Mouse (Mus musculus): ENCODE measurements at regions not wholly inside any gene's neighbourhood (a gene's known extent, or its start where the extent isn't known, plus 50 kb on each side); places are given as distances from the start of the nearest gene placed in this dataset.
"Not testable (repeated sequence)": the region's sequence is repeated elsewhere in the genome, so short reads cannot be mapped to it uniquely, and the experiment has no call there.

DNA sequence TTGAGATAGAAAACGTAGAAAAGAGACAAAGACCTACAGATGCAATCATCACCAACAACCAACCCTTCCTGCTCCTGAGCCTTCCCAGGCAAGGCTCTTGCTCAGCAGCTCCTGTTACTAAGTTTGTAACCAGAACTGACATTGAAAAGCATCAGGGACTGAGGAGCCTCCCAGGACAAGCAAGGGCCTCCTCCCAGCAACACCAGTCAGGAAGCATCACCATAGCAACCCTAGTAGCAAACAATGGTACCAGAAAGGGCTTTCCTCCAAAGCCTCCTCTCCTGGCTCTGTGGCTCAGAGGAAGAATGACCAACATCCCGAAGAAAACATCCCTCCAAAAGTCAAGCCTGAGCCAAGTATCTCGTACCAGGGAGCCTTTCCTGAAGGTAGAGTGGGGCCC is 1621.0 kb upstream of the Gm8797 start:
- ATAC-seq = no peak
- TF ChIP-seq CTCF (IDR thresholded peaks at IDR 0.05) = no peak
- no peak for DNase-seq (ENCODE audit: low read depth, low spot score)
- ChIA-PET POLR2A (no interaction called here), CTCF (no interaction called here)
- H3K27me3 ChIP-seq = no peaks in the 10 kb centered on the region
- in situ Hi-C loops (cut with MboI; ENCODE audit: low pct_unique_long_range_greater_than_20kb) = no loop called here

- DNase-seq (ENCODE audit: low read depth, low spot score); ATAC-seq; in situ Hi-C loops (cut with MboI; ENCODE audit: low pct_unique_long_range_greater_than_20kb); H3K27me3 ChIP-seq; POLR2A ChIA-PET: not testable (repeated sequence)
- CTCF ChIA-PET = interaction anchor here (0.6 kb wide), 1 partner anchor 48 kb away, joined by 3 read pairs; no protein-coding TSS in a partner anchor
These were observed 1612.6 kb upstream of the Gm8797 start for GRCm38 (mm10) chr3:4137976-4138375.

DNA sequence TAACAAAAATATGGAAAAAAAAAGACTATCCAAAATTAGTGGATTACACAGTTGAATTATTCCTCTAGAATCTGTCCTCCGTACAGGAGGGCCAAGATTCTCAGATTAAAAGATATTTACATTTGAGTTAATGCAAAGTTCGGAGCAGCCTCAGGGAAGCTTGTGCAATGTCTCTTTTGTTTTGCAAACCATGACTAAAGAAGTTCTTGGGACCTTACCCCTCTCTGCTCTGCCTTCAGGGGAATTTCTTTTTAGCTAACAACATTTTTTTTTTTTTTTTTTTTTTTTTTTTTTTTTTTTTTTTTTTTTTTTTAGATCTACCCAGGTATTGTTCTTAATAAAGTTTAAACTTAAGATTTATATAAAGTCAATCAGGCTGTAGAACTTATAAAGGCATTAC is 1603.6 kb upstream of the Gm8797 start:
- DNase-seq (ENCODE audit: low read depth, low spot score) = no peak
- H3K27me3 ChIP-seq = no peaks in the 10 kb centered on the region
- TF ChIP-seq CTCF (IDR thresholded peaks at IDR 0.05) = no peak
- ATAC-seq = no peak
- in situ Hi-C loops (cut with MboI; ENCODE audit: low pct_unique_long_range_greater_than_20kb) = no loop called here
- CTCF ChIA-PET = no interaction called here
- POLR2A ChIA-PET = no interaction called here

All from Patski (cell line).